Mouse (Mus musculus): Measurements from ENCODE around the gene Trp53tg5.

DNA sequence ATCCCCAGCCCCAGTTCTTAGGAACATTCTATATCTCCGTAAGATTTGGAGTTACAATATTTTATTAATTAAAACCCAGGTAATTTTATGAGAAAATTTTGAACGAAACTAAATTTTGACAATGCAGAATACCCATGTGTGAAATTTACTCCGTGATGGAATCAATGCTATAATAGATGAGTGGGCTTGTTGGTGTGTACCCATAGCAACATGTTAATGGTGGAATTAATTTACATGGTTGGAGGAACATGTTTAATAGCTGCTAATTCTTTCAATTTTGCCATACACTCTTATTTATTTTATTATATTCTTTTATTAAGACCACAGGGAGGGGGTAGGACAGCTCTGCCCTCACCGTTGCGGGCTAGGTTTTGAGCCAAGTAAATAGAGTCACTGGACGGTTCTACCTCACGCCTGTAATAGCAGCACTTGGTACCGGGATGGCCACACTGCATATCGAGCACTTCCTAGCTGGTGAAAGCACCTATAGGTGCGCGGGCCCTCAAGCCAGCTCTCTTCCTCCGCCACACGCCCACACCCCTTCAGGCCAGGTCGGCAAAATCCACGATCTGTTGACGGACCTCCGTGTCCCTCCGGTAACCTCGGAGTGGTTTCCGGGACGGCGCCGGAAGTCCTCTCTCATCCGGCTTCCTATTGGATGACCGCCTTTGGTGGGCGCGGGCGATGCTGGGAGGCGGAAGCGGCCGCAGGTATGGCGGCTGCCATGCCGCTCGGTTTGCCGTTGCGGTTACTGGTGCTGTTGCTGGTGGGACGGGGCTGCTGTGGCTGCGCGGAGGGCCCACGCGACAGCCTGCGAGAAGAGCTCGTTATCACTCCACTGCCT is 23.5 kb upstream of the Trp53tg5 start, which contains the start of gene Pigt:
- TF ChIP-seq POLR2A (IDR thresholded peaks at IDR 0.05; ENCODE audit: borderline replicate concordance, extremely low read depth, low read depth, low read length), result peak; percentile 94
- no peak for TF ChIP-seq CTCF (IDR thresholded peaks at IDR 0.05; ENCODE audit: insufficient read depth, low read length)
